11 mouse cellular contexts compared by ENCODE assay signal in genomic region chr11:96929096-96929765, GRCm38 (mm10). TPM values are rescaled to one million over a fixed set of nuclear protein-coding genes. Genes with fewer than 3 reads are reported as not detected.
DNase-seq lines count a peak whose midpoint lies in the region; ATAC-seq lines count a peak whose summit lies in the region.
"Had no signal": no experiment of that assay in that cellular context is flagged by ENCODE, and none has a peak within 500 bp of the region (broad histone marks: within the 10 kb centered on the region; RNA-seq: fewer than 3 reads in every experiment).

No protein-coding gene starts in this region.

- peaks cover 28% of the 10 kb centered on the region for H3K4me1 ChIP-seq in hindbrain, embryonic 10.5 days (replicated peaks)
- H3K4me1 ChIP-seq in hindbrain, embryonic 16.5 days (ENCODE audit: control insufficient read depth, insufficient read depth, low read depth, low read length) = 0 out of 2 replicates have a peak, but pooled peaks cover 2% of the 10 kb centered on the region
- peaks cover 22% of the 10 kb centered on the region for H3K4me1 ChIP-seq in embryonic facial prominence, embryonic 13.5 days

- H3K27me3 ChIP-seq in hindbrain, embryonic 10.5 days (ENCODE audit: insufficient read depth, poor library complexity, severe bottlenecking) = peaks cover 26% of the 10 kb centered on the region
- peaks cover 4% of the 10 kb centered on the region; the same call in 1 of the 2 replicates for H3K27me3 ChIP-seq in hindbrain, embryonic 16.5 days (replicated peaks; ENCODE audit: control insufficient read depth, insufficient read depth, low read length)
- peaks cover 22% of the 10 kb centered on the region for H3K27me3 ChIP-seq in embryonic facial prominence, embryonic 13.5 days

- 0 out of 2 replicates have a peak overlapping the region, but pooled peaks have one; percentile 3 for H3K4me3 ChIP-seq in hindbrain, embryonic 10.5 days
- no peak overlapping the region for H3K4me3 ChIP-seq in hindbrain, embryonic 16.5 days (ENCODE audit: low read length)
- H3K4me3 ChIP-seq in embryonic facial prominence, embryonic 13.5 days = 0 out of 2 replicates have a peak overlapping the region, but pooled peaks have one; percentile 9

- no peaks in the 10 kb centered on the region for H3K36me3 ChIP-seq in hindbrain, embryonic 10.5 days
- H3K36me3 ChIP-seq in hindbrain, embryonic 16.5 days (ENCODE audit: control insufficient read depth, insufficient read depth, low read length) = no peaks in the 10 kb centered on the region
- no peaks in the 10 kb centered on the region for H3K36me3 ChIP-seq in embryonic facial prominence, embryonic 13.5 days

- intact Hi-C loops in left cerebral cortex, postnatal 10 days (cut with DNase I) = no loop called here

- H3K9me3 ChIP-seq in hindbrain, embryonic 10.5 days = no peaks in the 10 kb centered on the region
- H3K9me3 ChIP-seq in hindbrain, embryonic 16.5 days (ENCODE audit: control insufficient read depth, low read length) = no peaks in the 10 kb centered on the region
- H3K9me3 ChIP-seq in embryonic facial prominence, embryonic 13.5 days = no peaks in the 10 kb centered on the region

- H3K9ac ChIP-seq in hindbrain, embryonic 16.5 days (ENCODE audit: low read depth, low read length) = no peak overlapping the region
- H3K9ac ChIP-seq in embryonic facial prominence, embryonic 13.5 days = no peak overlapping the region

- no peak for DNase-seq in hindbrain, embryonic 10.5 days (ENCODE audit: low spot score)
- DNase-seq in kidney, postnatal 25 days = peak; percentile 83 to 94
- peak; percentile 66 for DNase-seq in lung, postnatal 14 days
- no peak for DNase-seq in left cerebral cortex, postnatal 10 days (ENCODE audit: extremely low spot score in 1 of 2, low spot score in 2 of 2)
- no peak for DNase-seq in right cerebral cortex, adult 18-20 months
- no peak for DNase-seq in layer of hippocampus, postnatal 14 days (ENCODE audit: low spot score in 2 of 2)
- DNase-seq: adrenal gland, postnatal 10 days; cerebellum, postnatal 10 days had no signal

- no peak overlapping the region for H3K4me2 ChIP-seq in hindbrain, embryonic 16.5 days (ENCODE audit: low read length)
- H3K4me2 ChIP-seq in embryonic facial prominence, embryonic 13.5 days = peak overlapping the region; percentile 39

- no peak for ATAC-seq in hindbrain, embryonic 16.5 days
- peak; percentile 52; the same call in 1 of the 2 replicates for ATAC-seq in embryonic facial prominence, embryonic 13.5 days (ENCODE audit: insufficient number of reproducible peaks, insufficient read depth, low FRiP score, low TSS enrichment, low read depth)

- H3K27ac ChIP-seq in hindbrain, embryonic 10.5 days = peak overlapping the region; percentile 66
- H3K27ac ChIP-seq in hindbrain, embryonic 16.5 days (ENCODE audit: low read depth, low read length) = no peak overlapping the region
- peak overlapping the region; percentile 57; the same call in 1 of the 2 replicates for H3K27ac ChIP-seq in embryonic facial prominence, embryonic 13.5 days

- WGBS in hindbrain, embryonic 10.5 days = 16% methylated on average over 13 of the region's 13 CpGs
- WGBS in hindbrain, embryonic 16.5 days = 18% methylated on average over 13 of the region's 13 CpGs
- 11% methylated on average over 13 of the region's 13 CpGs for WGBS in embryonic facial prominence, embryonic 13.5 days

RNA-seq across cellular contexts. Expression of gene Prr15l, which starts 1.3 kb away (rescaled TPM):
- polyA plus RNA-seq in hindbrain, embryonic 10.5 days (2016; fragmentation: Nextera tagmentation; extraction: Ambion mirVana) = 0.37 and 0.75 TPM in 2 replicates
- polyA plus RNA-seq in hindbrain, embryonic 16.5 days (2015; fragmentation: Nextera tagmentation; extraction: Ambion mirVana) = 0.35 and 0.60 TPM in 2 replicates
- 2.4 and 3.4 TPM in 2 replicates for polyA plus RNA-seq in embryonic facial prominence, embryonic 13.5 days (2015; fragmentation: Nextera tagmentation; extraction: Ambion mirVana)
- total RNA-seq in left cerebral cortex, postnatal 10 days (2021) = not detected
- not detected for total RNA-seq in layer of hippocampus, postnatal 14 days (2021)
- total RNA-seq: gastrocnemius, adult 18-20 months had no signal

RNA-seq across cellular contexts. Expression of gene Cdk5rap3, which starts 12.9 kb away (rescaled TPM):
- 112 and 124 TPM in 2 replicates for polyA plus RNA-seq in hindbrain, embryonic 10.5 days (2016; fragmentation: Nextera tagmentation; extraction: Ambion mirVana)
- polyA plus RNA-seq in hindbrain, embryonic 16.5 days (2015; fragmentation: Nextera tagmentation; extraction: Ambion mirVana) = 81.2 and 84.8 TPM in 2 replicates
- polyA plus RNA-seq in embryonic facial prominence, embryonic 13.5 days (2015; fragmentation: Nextera tagmentation; extraction: Ambion mirVana) = 89.4 and 94.8 TPM in 2 replicates
- 10 to 100 TPM; 50.5 to 52.5 TPM for total RNA-seq in left cerebral cortex, postnatal 10 days (2021)
- 10 to 100 TPM; 41.2 to 47.2 TPM for total RNA-seq in layer of hippocampus, postnatal 14 days (2021)

RNA-seq across cellular contexts. Expression of gene Pnpo, which starts 14.6 kb away (rescaled TPM):
- 31.4 and 36.4 TPM in 2 replicates for polyA plus RNA-seq in hindbrain, embryonic 10.5 days (2016; fragmentation: Nextera tagmentation; extraction: Ambion mirVana)
- polyA plus RNA-seq in hindbrain, embryonic 16.5 days (2015; fragmentation: Nextera tagmentation; extraction: Ambion mirVana) = 36.2 and 37.3 TPM in 2 replicates
- polyA plus RNA-seq in embryonic facial prominence, embryonic 13.5 days (2015; fragmentation: Nextera tagmentation; extraction: Ambion mirVana) = 19.9 and 27.9 TPM in 2 replicates
- total RNA-seq in left cerebral cortex, postnatal 10 days (2021) = 10 to 100 TPM; 30.9 to 32.6 TPM
- 10 to 100 TPM; 33.0 to 36.7 TPM for total RNA-seq in layer of hippocampus, postnatal 14 days (2021)

RNA-seq across cellular contexts. Expression of gene Sp2, which starts 53.5 kb away (rescaled TPM):
- polyA plus RNA-seq in hindbrain, embryonic 10.5 days (2016; fragmentation: Nextera tagmentation; extraction: Ambion mirVana) = 29.5 and 31.4 TPM in 2 replicates
- polyA plus RNA-seq in hindbrain, embryonic 16.5 days (2015; fragmentation: Nextera tagmentation; extraction: Ambion mirVana) = 13.5 and 19.0 TPM in 2 replicates
- polyA plus RNA-seq in embryonic facial prominence, embryonic 13.5 days (2015; fragmentation: Nextera tagmentation; extraction: Ambion mirVana) = 15.9 and 18.0 TPM in 2 replicates
- 10 to 100 TPM in 1 of 2 experiments, 1 to 10 TPM in 1; 9.9 to 10.7 TPM for total RNA-seq in left cerebral cortex, postnatal 10 days (2021)
- total RNA-seq in layer of hippocampus, postnatal 14 days (2021) = 10 to 100 TPM; 12.3 to 13.5 TPM

Comparison
In these comparisons a context has a peak if more than half of its experiments do, and no peak if none do; other contexts are left out.
1. DNase-seq: peak in kidney, postnatal 25 days (2 of 2) and lung, postnatal 14 days (single experiment); none in hindbrain, embryonic 10.5 days (single experiment), left cerebral cortex, postnatal 10 days (0 of 2), right cerebral cortex, adult 18-20 months (single experiment) and layer of hippocampus, postnatal 14 days (0 of 2).